Mouse (Mus musculus) ES-CJ7 (cell line): ENCODE results near the gene Adad1.

Source experiments
- DNase-seq: peaks from one replicate; pipeline ENCODE4 v3.0.0; 2011; ENCODE audit warnings: low read depth, low spot score

Gene Adad1

GRCm38 (mm10) chr3:37063406-37063805 is at the start of gene Adad1:
TSS of gene Adad1 (plus strand) at chr3:37063527.
- peak; percentile 12 for DNase-seq

GRCm38 (mm10) chr3:37037979-37038378 is 25.3 kb upstream of the Adad1 start:
- no peak for DNase-seq

GRCm38 (mm10) chr3:37039811-37040210 is 23.5 kb upstream of the Adad1 start:
- DNase-seq = no peak

- no peak for DNase-seq
Measured at GRCm38 (mm10) chr3:37051491-37051890, 11.8 kb upstream of the Adad1 start.

- DNase-seq = peak; percentile 2
Measured at GRCm38 (mm10) chr3:37073211-37073610, 9.9 kb downstream of the Adad1 start.

- no peak for DNase-seq
Measured at GRCm38 (mm10) chr3:37084860-37085259, 21.5 kb downstream of the Adad1 start.

- no peak for DNase-seq
Measured at GRCm38 (mm10) chr3:37090721-37091120, 27.4 kb downstream of the Adad1 start.

GRCm38 (mm10) chr3:37125655-37126054 is 62.3 kb downstream of the Adad1 start, which contains the start of gene Il2:
TSS of gene Il2 (minus strand) at chr3:37125959.
- no peak for DNase-seq

- no peak for DNase-seq
Measured at GRCm38 (mm10) chr3:37126162-37126561, 62.8 kb downstream of the Adad1 start.

- no peak for DNase-seq
Measured at GRCm38 (mm10) chr3:37128269-37128668, 64.9 kb downstream of the Adad1 start.

- DNase-seq = no peak
Measured at GRCm38 (mm10) chr3:37129063-37129462, 65.7 kb downstream of the Adad1 start.

- DNase-seq = no peak
Measured at GRCm38 (mm10) chr3:37137231-37137630, 73.9 kb downstream of the Adad1 start.

- DNase-seq = no peak
Measured at GRCm38 (mm10) chr3:37139192-37139591, 75.9 kb downstream of the Adad1 start.

- DNase-seq = no peak
Measured at GRCm38 (mm10) chr3:37140168-37140906, 77.0 kb downstream of the Adad1 start.

GRCm38 (mm10) chr3:37141827-37142226 is 78.5 kb downstream of the Adad1 start:
- DNase-seq = no peak

GRCm38 (mm10) chr3:37144979-37145378 is 81.7 kb downstream of the Adad1 start:
- DNase-seq = no peak

GRCm38 (mm10) chr3:37146406-37146805 is 83.1 kb downstream of the Adad1 start:
- DNase-seq = no peak

- DNase-seq = no peak
Measured at GRCm38 (mm10) chr3:37146810-37147209, 83.5 kb downstream of the Adad1 start.

- DNase-seq = no peak
Measured at GRCm38 (mm10) chr3:37152274-37152673, 88.9 kb downstream of the Adad1 start.

GRCm38 (mm10) chr3:37153004-37153403 is 89.7 kb downstream of the Adad1 start:
- no peak for DNase-seq

- DNase-seq = no peak
Measured at GRCm38 (mm10) chr3:37154396-37154795, 91.1 kb downstream of the Adad1 start.

- DNase-seq = no peak
Measured at GRCm38 (mm10) chr3:37157082-37157481, 93.8 kb downstream of the Adad1 start.

- DNase-seq = no peak
Measured at GRCm38 (mm10) chr3:37158246-37158645, 94.9 kb downstream of the Adad1 start.

GRCm38 (mm10) chr3:37161096-37161495 is 97.8 kb downstream of the Adad1 start:
- DNase-seq = no peak
